Mouse (Mus musculus): Measurements from ENCODE around the gene Gse1.
A peak's percentile ranks its signal among the peaks of the same experiment; 100 is the strongest.

Gse1 gene

GRCm38 (mm10) chr8:120437666-120438395 lies 209.6 kb downstream of the Gse1 start:
- DNase-seq (ENCODE audit: low read depth in 1 of 2, low spot score in 2 of 2) = no peak

GRCm38 (mm10) chr8:120439309-120439708 lies 211.1 kb downstream of the Gse1 start:
- no peak for DNase-seq (ENCODE audit: low read depth in 1 of 2, low spot score in 2 of 2)

- no peak for DNase-seq (ENCODE audit: low read depth in 1 of 2, low spot score in 2 of 2)
Measured at GRCm38 (mm10) chr8:120440739-120441138, 212.5 kb downstream of the Gse1 start.

- DNase-seq (ENCODE audit: low read depth in 1 of 2, low spot score in 2 of 2) = no peak
Measured at GRCm38 (mm10) chr8:120441637-120442036, 213.4 kb downstream of the Gse1 start.

GRCm38 (mm10) chr8:120442306-120443003 lies 214.2 kb downstream of the Gse1 start:
- DNase-seq (ENCODE audit: low read depth in 1 of 2, low spot score in 2 of 2) = no peak

- peak; percentile 71 to 77 for DNase-seq (ENCODE audit: low read depth in 1 of 2, low spot score in 2 of 2)
Measured at GRCm38 (mm10) chr8:120445249-120445648, 217.0 kb downstream of the Gse1 start.

- no peak for DNase-seq (ENCODE audit: low read depth in 1 of 2, low spot score in 2 of 2)
Measured at GRCm38 (mm10) chr8:120448131-120448530, 219.9 kb downstream of the Gse1 start.

GRCm38 (mm10) chr8:120449139-120449538 lies 220.9 kb downstream of the Gse1 start:
- no peak for DNase-seq (ENCODE audit: low read depth in 1 of 2, low spot score in 2 of 2)

- no peak for DNase-seq (ENCODE audit: low read depth in 1 of 2, low spot score in 2 of 2)
Measured at GRCm38 (mm10) chr8:120449608-120450031, 221.4 kb downstream of the Gse1 start.

GRCm38 (mm10) chr8:120452111-120452510 lies 223.9 kb downstream of the Gse1 start:
- no peak for DNase-seq (ENCODE audit: low read depth in 1 of 2, low spot score in 2 of 2)

- DNase-seq (ENCODE audit: low read depth in 1 of 2, low spot score in 2 of 2) = no peak
Measured at GRCm38 (mm10) chr8:120454404-120454803, 226.1 kb downstream of the Gse1 start.

- DNase-seq (ENCODE audit: low read depth in 1 of 2, low spot score in 2 of 2) = no peak
Measured at GRCm38 (mm10) chr8:120460375-120460774, 232.1 kb downstream of the Gse1 start.

- no peak for DNase-seq (ENCODE audit: low read depth in 1 of 2, low spot score in 2 of 2)
Measured at GRCm38 (mm10) chr8:120462119-120462551, 233.9 kb downstream of the Gse1 start.

- no peak for DNase-seq (ENCODE audit: low read depth in 1 of 2, low spot score in 2 of 2)
Measured at GRCm38 (mm10) chr8:120462611-120463010, 234.4 kb downstream of the Gse1 start.

- no peak for DNase-seq (ENCODE audit: low read depth in 1 of 2, low spot score in 2 of 2)
Measured at GRCm38 (mm10) chr8:120463918-120464584, 235.8 kb downstream of the Gse1 start.

- no peak for DNase-seq (ENCODE audit: low read depth in 1 of 2, low spot score in 2 of 2)
Measured at GRCm38 (mm10) chr8:120464585-120464937, 236.3 kb downstream of the Gse1 start.

- DNase-seq (ENCODE audit: low read depth in 1 of 2, low spot score in 2 of 2) = no peak
Measured at GRCm38 (mm10) chr8:120465710-120466109, 237.5 kb downstream of the Gse1 start.

- no peak for DNase-seq (ENCODE audit: low read depth in 1 of 2, low spot score in 2 of 2)
Measured at GRCm38 (mm10) chr8:120466266-120466665, 238.0 kb downstream of the Gse1 start.

- no peak for DNase-seq (ENCODE audit: low read depth in 1 of 2, low spot score in 2 of 2)
Measured at GRCm38 (mm10) chr8:120467598-120467997, 239.3 kb downstream of the Gse1 start.

GRCm38 (mm10) chr8:120470170-120470569 lies 241.9 kb downstream of the Gse1 start:
- no peak for DNase-seq (ENCODE audit: low read depth in 1 of 2, low spot score in 2 of 2)

GRCm38 (mm10) chr8:120471166-120471565 lies 242.9 kb downstream of the Gse1 start:
- no peak for DNase-seq (ENCODE audit: low read depth in 1 of 2, low spot score in 2 of 2)

GRCm38 (mm10) chr8:120471752-120472151 lies 243.5 kb downstream of the Gse1 start:
- no peak for DNase-seq (ENCODE audit: low read depth in 1 of 2, low spot score in 2 of 2)
